Mouse (Mus musculus) hindbrain, embryonic 13.5 days (tissue): Measurements from ENCODE around the gene Rcan3. TPM values are rescaled to one million over a fixed set of nuclear protein-coding genes. Genes with fewer than 3 reads are reported as not detected.

ENCODE experiments used
- ATAC-seq: fragments of 200-750 bp; cut with Nextera tagmentation; 2 replicates; pipeline ENCODE4 v1.8.0; 2017; ENCODE audit warnings: moderate TSS enrichment; ENCODE audit not compliant: low FRiP score
- H3K27ac ChIP-seq: fragments of 300-500 bp; sonication (generic); 2 replicates; pipeline ENCODE4 v1.5.1; 2015; ENCODE audit warnings: inconsistent platforms, mild to moderate bottlenecking, moderate library complexity
- H3K27me3 ChIP-seq: fragments of 300-500 bp; sonication (generic); 2 replicates; pipeline ENCODE4 v1.6.1; 2015; ENCODE audit warnings: mild to moderate bottlenecking, inconsistent platforms
- H3K36me3 ChIP-seq: fragments of 300-500 bp; sonication (generic); 2 replicates; pipeline ENCODE4 v1.6.1; 2015; ENCODE audit warnings: mild to moderate bottlenecking, inconsistent platforms
- H3K4me1 ChIP-seq: fragments of 300-500 bp; sonication (generic); replicated peaks from 2 replicates; pipeline ENCODE4 v1.6.1; 2015; ENCODE audit warnings: inconsistent platforms
- H3K4me2 ChIP-seq: fragments of 300-500 bp; sonication (generic); 2 replicates; pipeline ENCODE4 v1.6.1; 2015; ENCODE audit warnings: inconsistent platforms, mild to moderate bottlenecking, moderate library complexity
- H3K4me3 ChIP-seq: fragments of 300-500 bp; sonication (generic); 2 replicates; pipeline ENCODE4 v1.5.1; 2015; ENCODE audit warnings: mild to moderate bottlenecking, inconsistent platforms
- H3K9ac ChIP-seq: fragments of 300-500 bp; sonication (generic); 2 replicates; pipeline ENCODE4 v1.6.1; 2015; ENCODE audit warnings: mild to moderate bottlenecking, inconsistent platforms
- H3K9me3 ChIP-seq: fragments of 300-500 bp; sonication (generic); 2 replicates; pipeline ENCODE4 v1.6.1; 2016; ENCODE audit warnings: inconsistent platforms
- WGBS: fragments of 180-500 bp; shearing (Covaris S2); methylation state at CpG from one replicate; pipeline ENCODE4 v1.1.7; 2015; 5-methylcytosine and 5-hydroxymethylcytosine counted together
- polyA plus RNA-seq: library from polyadenylated mRNA; unstranded; fragments of >200 nt; fragmentation: Nextera tagmentation; extraction: Ambion mirVana; gene quantifications from 2 replicates; pipeline ENCODE4 v1.2.1, GENCODE M21; 2015

The Rcan3 gene
- polyA plus RNA-seq, 1 experiment from 2014 or later = 31.8 TPM

GRCm38 (mm10) chr4:135434395-135434789 lies 739 bp upstream of the Rcan3 start:
- H3K9me3 ChIP-seq = no peaks in the 10 kb centered on the region
- H3K27me3 ChIP-seq = no peaks in the 10 kb centered on the region
- H3K9ac ChIP-seq = peak overlapping the region; percentile 79
- no peaks in the 10 kb centered on the region for H3K36me3 ChIP-seq
- WGBS = 27% methylated on average over 11 of the region's 11 CpGs
- H3K4me3 ChIP-seq = peak overlapping the region; percentile 81
- H3K4me2 ChIP-seq = peak overlapping the region; percentile 79
- peaks cover 30% of the 10 kb centered on the region for H3K4me1 ChIP-seq
- peak; percentile 43 for ATAC-seq
- H3K27ac ChIP-seq = peak overlapping the region; percentile 83

- Histone ChIP-seq H3K27ac (peak overlapping the region; percentile 71), H3K4me1 (peaks cover 26% of the 10 kb centered on the region), H3K4me3 (peak overlapping the region; percentile 81), H3K36me3 (no peaks in the 10 kb centered on the region), H3K9ac (peak overlapping the region; percentile 92), H3K4me2 (peak overlapping the region; percentile 79), H3K9me3 (no peaks in the 10 kb centered on the region), H3K27me3 (no peaks in the 10 kb centered on the region)
- 9% methylated on average over 10 of the region's 10 CpGs for WGBS
- no peak; the same call in 1 of the 2 replicates for ATAC-seq
These were observed 589 bp downstream of the Rcan3 start for GRCm38 (mm10) chr4:135433086-135433442.

GRCm38 (mm10) chr4:135429990-135430760 lies 3.5 kb downstream of the Rcan3 start:
- Histone ChIP-seq H3K9ac (no peak overlapping the region), H3K36me3 (no peaks in the 10 kb centered on the region; the same call in 1 of the 2 replicates), H3K4me1 (peaks cover 26% of the 10 kb centered on the region), H3K27ac (no peak overlapping the region), H3K4me2 (no peak overlapping the region), H3K9me3 (no peaks in the 10 kb centered on the region), H3K27me3 (no peaks in the 10 kb centered on the region), H3K4me3 (no peak overlapping the region)
- WGBS = 85% methylated on average over 8 of the region's 8 CpGs
- no peak for ATAC-seq

- 90% methylated on average over 4 of the region's 4 CpGs for WGBS
- H3K4me3 ChIP-seq = no peak overlapping the region
- H3K36me3 ChIP-seq = peaks cover 5% of the 10 kb centered on the region
- H3K9me3 ChIP-seq = no peaks in the 10 kb centered on the region
- H3K4me1 ChIP-seq = peaks cover 21% of the 10 kb centered on the region
- H3K27ac ChIP-seq = no peak overlapping the region
- no peaks in the 10 kb centered on the region for H3K27me3 ChIP-seq
- H3K9ac ChIP-seq = no peak overlapping the region
- ATAC-seq = no peak
- no peak overlapping the region for H3K4me2 ChIP-seq
These were observed 4.3 kb downstream of the Rcan3 start for GRCm38 (mm10) chr4:135429383-135429782.

- WGBS = 95% methylated on average over 7 of the region's 7 CpGs
- H3K4me3 ChIP-seq = no peak overlapping the region
- H3K9ac ChIP-seq = 0 out of 2 replicates have a peak overlapping the region, but pooled peaks have one; percentile 1
- ATAC-seq = no peak
- H3K4me1 ChIP-seq = 0 out of 2 replicates have a peak, but pooled peaks cover 5% of the 10 kb centered on the region
- no peaks in the 10 kb centered on the region for H3K27me3 ChIP-seq
- no peak overlapping the region for H3K4me2 ChIP-seq
- H3K9me3 ChIP-seq = no peaks in the 10 kb centered on the region
- H3K36me3 ChIP-seq = peaks cover 32% of the 10 kb centered on the region
- no peak overlapping the region for H3K27ac ChIP-seq
These were observed 7.1 kb downstream of the Rcan3 start for GRCm38 (mm10) chr4:135426587-135426986.

GRCm38 (mm10) chr4:135425625-135426024 lies 8.0 kb downstream of the Rcan3 start:
- 86% methylated on average over 9 of the region's 9 CpGs for WGBS
- 0 out of 2 replicates have a peak, but pooled peaks cover 5% of the 10 kb centered on the region for H3K4me1 ChIP-seq

GRCm38 (mm10) chr4:135420961-135421360 lies 12.7 kb downstream of the Rcan3 start:
- Histone ChIP-seq H3K9ac (no peak overlapping the region), H3K27me3 (no peaks in the 10 kb centered on the region), H3K36me3 (peaks cover 85% of the 10 kb centered on the region), H3K4me2 (no peak overlapping the region), H3K27ac (no peak overlapping the region), H3K4me3 (no peak overlapping the region), H3K4me1 (no peaks in the 10 kb centered on the region), H3K9me3 (no peaks in the 10 kb centered on the region)
- 94% methylated on average over 13 of the region's 13 CpGs for WGBS
- no peak for ATAC-seq

More at GRCm38 (mm10) chr4:135425625-135426024, 8.0 kb downstream of the Rcan3 start:
- Histone ChIP-seq H3K27me3 (no peaks in the 10 kb centered on the region), H3K9ac (no peak overlapping the region), H3K9me3 (no peaks in the 10 kb centered on the region), H3K36me3 (peaks cover 40% of the 10 kb centered on the region), H3K4me3 (no peak overlapping the region), H3K27ac (no peak overlapping the region), H3K4me2 (no peak overlapping the region)
- ATAC-seq = no peak

- no peak overlapping the region for H3K9ac ChIP-seq
- no peaks in the 10 kb centered on the region for H3K27me3 ChIP-seq
- no peaks in the 10 kb centered on the region for H3K9me3 ChIP-seq
- 83% methylated on average over 11 of the region's 11 CpGs for WGBS
- no peaks in the 10 kb centered on the region for H3K4me1 ChIP-seq
- ATAC-seq = no peak
- H3K4me3 ChIP-seq = no peak overlapping the region
- no peak overlapping the region for H3K4me2 ChIP-seq
- no peak overlapping the region for H3K27ac ChIP-seq
- peaks cover 91% of the 10 kb centered on the region for H3K36me3 ChIP-seq
These were observed 13.2 kb downstream of the Rcan3 start for GRCm38 (mm10) chr4:135420416-135420815.

- H3K4me1 ChIP-seq = no peaks in the 10 kb centered on the region
- no peak overlapping the region for H3K27ac ChIP-seq
- H3K4me3 ChIP-seq = no peak overlapping the region
- no peaks in the 10 kb centered on the region for H3K9me3 ChIP-seq
- H3K4me2 ChIP-seq = no peak overlapping the region
- peaks cover 93% of the 10 kb centered on the region for H3K36me3 ChIP-seq
- 88% methylated on average over 21 of the region's 21 CpGs for WGBS
- no peak for ATAC-seq
- H3K27me3 ChIP-seq = no peaks in the 10 kb centered on the region
- no peak overlapping the region for H3K9ac ChIP-seq
These were observed 13.7 kb downstream of the Rcan3 start for GRCm38 (mm10) chr4:135419996-135420395.

- 93% methylated on average over 21 of the region's 21 CpGs for WGBS
- no peak overlapping the region for H3K4me3 ChIP-seq
These were observed 17.3 kb downstream of the Rcan3 start for GRCm38 (mm10) chr4:135416367-135416766.

GRCm38 (mm10) chr4:135413491-135413890 lies 20.2 kb downstream of the Rcan3 start:
- H3K4me2 ChIP-seq = no peak overlapping the region
- H3K27me3 ChIP-seq = no peaks in the 10 kb centered on the region
- WGBS = 84% methylated on average over 8 of the region's 8 CpGs
- peaks cover 80% of the 10 kb centered on the region for H3K36me3 ChIP-seq
- H3K4me1 ChIP-seq = no peaks in the 10 kb centered on the region
- no peak for ATAC-seq
- H3K27ac ChIP-seq = no peak overlapping the region
- no peak overlapping the region for H3K9ac ChIP-seq
- no peaks in the 10 kb centered on the region for H3K9me3 ChIP-seq
- no peak overlapping the region for H3K4me3 ChIP-seq

More at GRCm38 (mm10) chr4:135416367-135416766, 17.3 kb downstream of the Rcan3 start:
- no peak for ATAC-seq
- H3K9ac ChIP-seq = no peak overlapping the region
- no peaks in the 10 kb centered on the region for H3K4me1 ChIP-seq
- no peaks in the 10 kb centered on the region for H3K9me3 ChIP-seq
- no peaks in the 10 kb centered on the region for H3K27me3 ChIP-seq
- H3K4me2 ChIP-seq = no peak overlapping the region
- H3K36me3 ChIP-seq = peaks cover 88% of the 10 kb centered on the region
- no peak overlapping the region for H3K27ac ChIP-seq

- WGBS = 43% methylated on average over 4 of the region's 4 CpGs
- H3K36me3 ChIP-seq = peaks cover 61% of the 10 kb centered on the region
These were observed 22.0 kb downstream of the Rcan3 start for GRCm38 (mm10) chr4:135411633-135412032.

GRCm38 (mm10) chr4:135406180-135406579 lies 27.5 kb downstream of the Rcan3 start:
- no peak overlapping the region for H3K4me2 ChIP-seq
- no peak for ATAC-seq

More at GRCm38 (mm10) chr4:135411633-135412032, 22.0 kb downstream of the Rcan3 start:
- H3K9me3 ChIP-seq = no peaks in the 10 kb centered on the region
- H3K9ac ChIP-seq = no peak overlapping the region
- no peak overlapping the region for H3K4me3 ChIP-seq
- H3K4me1 ChIP-seq = no peaks in the 10 kb centered on the region
- no peak overlapping the region for H3K4me2 ChIP-seq
- no peak overlapping the region for H3K27ac ChIP-seq
- no peaks in the 10 kb centered on the region for H3K27me3 ChIP-seq
- no peak for ATAC-seq

More at GRCm38 (mm10) chr4:135406180-135406579, 27.5 kb downstream of the Rcan3 start:
- Histone ChIP-seq H3K4me1 (no peaks in the 10 kb centered on the region), H3K27me3 (0 out of 2 replicates have a peak, but pooled peaks cover 2% of the 10 kb centered on the region), H3K4me3 (no peak overlapping the region), H3K9me3 (no peaks in the 10 kb centered on the region), H3K9ac (no peak overlapping the region), H3K36me3 (peaks cover 16% of the 10 kb centered on the region; the same call in 1 of the 2 replicates), H3K27ac (no peak overlapping the region)
- 67% methylated on average over 5 of the region's 5 CpGs for WGBS
